Mouse (Mus musculus): ENCODE measurements around the gene Gbp6. TPM values are rescaled to one million over a fixed set of nuclear protein-coding genes. Genes with fewer than 3 reads are reported as not detected.
"Not testable (repeated sequence)": the region's sequence is repeated elsewhere in the genome, so short reads cannot be mapped to it uniquely, and the experiment has no call there.

Gene Gbp6
- 0.19 and 5.4 TPM in 2 replicates for polyA plus RNA-seq (2014; fragmentation: Nextera tagmentation; extraction: Ambion mirVana)

GRCm38 (mm10) chr5:105293226-105294165 lies at the start of gene Gbp6, which contains the start of gene Gm43302:
Gene Gbp6 (minus strand): TSS chr5:105293698.
Gene Gm43302 (minus strand): TSS chr5:105293695.
- 58% methylated on average over 3 of the region's 3 CpGs for WGBS
- H3K4me1 ChIP-seq (ENCODE audit: control insufficient read depth, insufficient read depth, low read length); H3K4me2 ChIP-seq (ENCODE audit: low read depth, low read length); ATAC-seq (ENCODE audit: low read depth); H3K9ac ChIP-seq (replicated peaks; ENCODE audit: low read depth, low read length); H3K27ac ChIP-seq (ENCODE audit: low read depth, low read length); H3K9me3 ChIP-seq (ENCODE audit: control insufficient read depth, low read length); H3K36me3 ChIP-seq (ENCODE audit: control insufficient read depth, insufficient read depth, low read length); H3K27me3 ChIP-seq (ENCODE audit: control insufficient read depth, insufficient read depth, low read length); H3K4me3 ChIP-seq (ENCODE audit: low read depth, low read length): not testable (repeated sequence)

- 66% methylated on average over 2 of the region's 2 CpGs for WGBS
- Histone ChIP-seq H3K36me3 (ENCODE audit: control insufficient read depth, insufficient read depth, low read length) (no peaks in the 10 kb centered on the region), H3K27ac (ENCODE audit: low read depth, low read length) (no peak overlapping the region), H3K4me1 (ENCODE audit: control insufficient read depth, insufficient read depth, low read length) (no peaks in the 10 kb centered on the region), H3K9me3 (ENCODE audit: control insufficient read depth, low read length) (no peaks in the 10 kb centered on the region), H3K27me3 (ENCODE audit: control insufficient read depth, insufficient read depth, low read length) (no peaks in the 10 kb centered on the region), H3K4me2 (ENCODE audit: low read depth, low read length) (no peak overlapping the region), H3K9ac (replicated peaks; ENCODE audit: low read depth, low read length) (no peak overlapping the region), H3K4me3 (ENCODE audit: low read depth, low read length) (no peak overlapping the region)
- no peak for ATAC-seq (ENCODE audit: low read depth)
Measured at GRCm38 (mm10) chr5:105341281-105341680, 47.8 kb upstream of the Gbp6 start.

GRCm38 (mm10) chr5:105322543-105322942 lies 29.0 kb upstream of the Gbp6 start:
- ATAC-seq (ENCODE audit: low read depth): no peak
- no peaks in the 10 kb centered on the region for H3K36me3 ChIP-seq (ENCODE audit: control insufficient read depth, insufficient read depth, low read length)
- no peak overlapping the region for H3K4me3 ChIP-seq (ENCODE audit: low read depth, low read length)
- no peak overlapping the region for H3K27ac ChIP-seq (ENCODE audit: low read depth, low read length)
- H3K9me3 ChIP-seq (ENCODE audit: control insufficient read depth, low read length): no peaks in the 10 kb centered on the region
- no peaks in the 10 kb centered on the region for H3K4me1 ChIP-seq (ENCODE audit: control insufficient read depth, insufficient read depth, low read length)
- no peak overlapping the region for H3K9ac ChIP-seq (replicated peaks; ENCODE audit: low read depth, low read length)
- no peak overlapping the region for H3K4me2 ChIP-seq (ENCODE audit: low read depth, low read length)
- WGBS: 76% methylated on average over 2 of the region's 2 CpGs
- H3K27me3 ChIP-seq (ENCODE audit: control insufficient read depth, insufficient read depth, low read length): no peaks in the 10 kb centered on the region

GRCm38 (mm10) chr5:105310941-105311340 lies 17.4 kb upstream of the Gbp6 start:
- Histone ChIP-seq H3K4me2 (ENCODE audit: low read depth, low read length) (no peak overlapping the region), H3K9me3 (ENCODE audit: control insufficient read depth, low read length) (no peaks in the 10 kb centered on the region), H3K9ac (replicated peaks; ENCODE audit: low read depth, low read length) (no peak overlapping the region), H3K4me3 (ENCODE audit: low read depth, low read length) (no peak overlapping the region), H3K27me3 (ENCODE audit: control insufficient read depth, insufficient read depth, low read length) (no peaks in the 10 kb centered on the region), H3K27ac (ENCODE audit: low read depth, low read length) (no peak overlapping the region), H3K4me1 (ENCODE audit: control insufficient read depth, insufficient read depth, low read length) (no peaks in the 10 kb centered on the region), H3K36me3 (ENCODE audit: control insufficient read depth, insufficient read depth, low read length) (no peaks in the 10 kb centered on the region)
- no peak for ATAC-seq (ENCODE audit: low read depth)
- 83% methylated on average over 2 of the region's 2 CpGs for WGBS

GRCm38 (mm10) chr5:105309148-105309547 lies 15.7 kb upstream of the Gbp6 start:
- H3K27me3 ChIP-seq (ENCODE audit: control insufficient read depth, insufficient read depth, low read length); H3K27ac ChIP-seq (ENCODE audit: low read depth, low read length); H3K36me3 ChIP-seq (ENCODE audit: control insufficient read depth, insufficient read depth, low read length); H3K9ac ChIP-seq (replicated peaks; ENCODE audit: low read depth, low read length); H3K9me3 ChIP-seq (ENCODE audit: control insufficient read depth, low read length); H3K4me2 ChIP-seq (ENCODE audit: low read depth, low read length); ATAC-seq (ENCODE audit: low read depth); H3K4me1 ChIP-seq (ENCODE audit: control insufficient read depth, insufficient read depth, low read length); H3K4me3 ChIP-seq (ENCODE audit: low read depth, low read length): not testable (repeated sequence)
- 54% methylated on average over 1 of the region's 1 CpGs for WGBS

GRCm38 (mm10) chr5:105306946-105307345 lies 13.4 kb upstream of the Gbp6 start:
- H3K36me3 ChIP-seq (ENCODE audit: control insufficient read depth, insufficient read depth, low read length); H3K27ac ChIP-seq (ENCODE audit: low read depth, low read length); ATAC-seq (ENCODE audit: low read depth); H3K4me1 ChIP-seq (ENCODE audit: control insufficient read depth, insufficient read depth, low read length); H3K27me3 ChIP-seq (ENCODE audit: control insufficient read depth, insufficient read depth, low read length); H3K9me3 ChIP-seq (ENCODE audit: control insufficient read depth, low read length); H3K4me2 ChIP-seq (ENCODE audit: low read depth, low read length); H3K9ac ChIP-seq (replicated peaks; ENCODE audit: low read depth, low read length); H3K4me3 ChIP-seq (ENCODE audit: low read depth, low read length): not testable (repeated sequence)

- no peaks in the 10 kb centered on the region for H3K36me3 ChIP-seq (ENCODE audit: control insufficient read depth, insufficient read depth, low read length)
- H3K9ac ChIP-seq (replicated peaks; ENCODE audit: low read depth, low read length): no peak overlapping the region
- 89% methylated on average over 1 of the region's 1 CpGs for WGBS
- no peaks in the 10 kb centered on the region for H3K9me3 ChIP-seq (ENCODE audit: control insufficient read depth, low read length)
- H3K4me3 ChIP-seq (ENCODE audit: low read depth, low read length): no peak overlapping the region
- H3K27me3 ChIP-seq (ENCODE audit: control insufficient read depth, insufficient read depth, low read length): no peaks in the 10 kb centered on the region
- ATAC-seq (ENCODE audit: low read depth): no peak
- H3K4me2 ChIP-seq (ENCODE audit: low read depth, low read length): no peak overlapping the region
- no peaks in the 10 kb centered on the region for H3K4me1 ChIP-seq (ENCODE audit: control insufficient read depth, insufficient read depth, low read length)
- H3K27ac ChIP-seq (ENCODE audit: low read depth, low read length): no peak overlapping the region
Measured at GRCm38 (mm10) chr5:105306159-105306581, 12.7 kb upstream of the Gbp6 start.

- H3K27me3 ChIP-seq (ENCODE audit: control insufficient read depth, insufficient read depth, low read length); H3K4me2 ChIP-seq (ENCODE audit: low read depth, low read length); ATAC-seq (ENCODE audit: low read depth); H3K27ac ChIP-seq (ENCODE audit: low read depth, low read length); H3K4me1 ChIP-seq (ENCODE audit: control insufficient read depth, insufficient read depth, low read length); H3K36me3 ChIP-seq (ENCODE audit: control insufficient read depth, insufficient read depth, low read length); H3K9me3 ChIP-seq (ENCODE audit: control insufficient read depth, low read length); H3K9ac ChIP-seq (replicated peaks; ENCODE audit: low read depth, low read length); H3K4me3 ChIP-seq (ENCODE audit: low read depth, low read length): not testable (repeated sequence)
- 94% methylated on average over 4 of the region's 4 CpGs for WGBS
Measured at GRCm38 (mm10) chr5:105305671-105306070, 12.2 kb upstream of the Gbp6 start.

- 77% methylated on average over 4 of the region's 4 CpGs for WGBS
- no peak for ATAC-seq (ENCODE audit: low read depth)
- Histone ChIP-seq H3K9me3 (ENCODE audit: control insufficient read depth, low read length) (no peaks in the 10 kb centered on the region), H3K4me3 (ENCODE audit: low read depth, low read length) (no peak overlapping the region), H3K36me3 (ENCODE audit: control insufficient read depth, insufficient read depth, low read length) (no peaks in the 10 kb centered on the region), H3K9ac (replicated peaks; ENCODE audit: low read depth, low read length) (no peak overlapping the region), H3K27ac (ENCODE audit: low read depth, low read length) (no peak overlapping the region), H3K27me3 (ENCODE audit: control insufficient read depth, insufficient read depth, low read length) (no peaks in the 10 kb centered on the region), H3K4me2 (ENCODE audit: low read depth, low read length) (no peak overlapping the region), H3K4me1 (ENCODE audit: control insufficient read depth, insufficient read depth, low read length) (no peaks in the 10 kb centered on the region)
Measured at GRCm38 (mm10) chr5:105301963-105302362, 8.5 kb upstream of the Gbp6 start.
